Mouse (Mus musculus) brain, embryonic 14.5 days (tissue): ENCODE data around the gene Nrxn1. TPM values are rescaled to one million over a fixed set of nuclear protein-coding genes. Genes with fewer than 3 reads are reported as not detected.

ENCODE experiments used
- DNase-seq: peaks from one replicate; pipeline ENCODE4 v3.0.0-alpha.2; 2011; ENCODE audit warnings: low read depth
- CTCF ChIP-seq: fragments of 200-500 bp; IDR thresholded peaks from 2 replicates; pipeline ENCODE4 v1.5.1; 2012; ENCODE audit warnings: inconsistent platforms, mild to moderate bottlenecking, moderate library complexity, borderline replicate concordance; ENCODE audit not compliant: insufficient read depth, insufficient read length; ENCODE audit errors: extremely low read depth
- POLR2A ChIP-seq: fragments of 200-500 bp; IDR thresholded peaks from 2 replicates; pipeline ENCODE4 v1.6.1; 2012; ENCODE audit warnings: mild to moderate bottlenecking, inconsistent platforms, borderline replicate concordance; ENCODE audit not compliant: poor library complexity, insufficient read depth, insufficient read length, severe bottlenecking; ENCODE audit errors: extremely low read depth
- polyA plus RNA-seq: library from polyadenylated mRNA; depleted of rRNA; stranded (reverse); fragments of >200 nt; gene quantifications from 2 replicates; pipeline ENCODE4 v1.2.3, GENCODE M21; 2012; rRNA removed

The Nrxn1 gene
- polyA plus RNA-seq, result 68.4 and 123 TPM in 2 replicates

DNA sequence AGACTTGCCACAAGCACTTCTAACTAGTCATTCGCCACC is at the start of gene Nrxn1:
TSS of gene Nrxn1 (minus strand) at position 30 of the 39 bp plus-strand sequence.
- DNase-seq, result no peak
- TF ChIP-seq CTCF (no peak), POLR2A (no peak)

DNA sequence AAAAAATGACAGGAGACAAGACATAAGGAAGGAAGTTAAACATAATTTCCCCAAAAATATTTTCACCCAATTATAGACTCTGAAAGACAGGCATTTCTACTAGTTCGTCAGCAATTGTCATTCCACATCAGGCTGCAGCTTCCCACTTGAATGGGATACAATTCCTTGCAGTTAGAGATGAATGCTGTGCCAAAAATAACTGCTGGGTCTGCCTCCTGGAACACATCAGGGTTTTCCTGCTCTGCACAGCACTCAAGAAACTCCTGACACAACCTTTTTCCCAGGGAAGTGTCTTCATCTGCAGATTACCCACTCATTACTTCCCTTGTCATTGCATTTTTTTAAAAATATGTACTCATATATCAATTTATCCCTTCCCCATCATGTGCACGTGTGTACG is 44.0 kb upstream of the Nrxn1 start:
- DNase-seq, result peak; percentile 17
- TF ChIP-seq CTCF (no peak), POLR2A (no peak)

DNA sequence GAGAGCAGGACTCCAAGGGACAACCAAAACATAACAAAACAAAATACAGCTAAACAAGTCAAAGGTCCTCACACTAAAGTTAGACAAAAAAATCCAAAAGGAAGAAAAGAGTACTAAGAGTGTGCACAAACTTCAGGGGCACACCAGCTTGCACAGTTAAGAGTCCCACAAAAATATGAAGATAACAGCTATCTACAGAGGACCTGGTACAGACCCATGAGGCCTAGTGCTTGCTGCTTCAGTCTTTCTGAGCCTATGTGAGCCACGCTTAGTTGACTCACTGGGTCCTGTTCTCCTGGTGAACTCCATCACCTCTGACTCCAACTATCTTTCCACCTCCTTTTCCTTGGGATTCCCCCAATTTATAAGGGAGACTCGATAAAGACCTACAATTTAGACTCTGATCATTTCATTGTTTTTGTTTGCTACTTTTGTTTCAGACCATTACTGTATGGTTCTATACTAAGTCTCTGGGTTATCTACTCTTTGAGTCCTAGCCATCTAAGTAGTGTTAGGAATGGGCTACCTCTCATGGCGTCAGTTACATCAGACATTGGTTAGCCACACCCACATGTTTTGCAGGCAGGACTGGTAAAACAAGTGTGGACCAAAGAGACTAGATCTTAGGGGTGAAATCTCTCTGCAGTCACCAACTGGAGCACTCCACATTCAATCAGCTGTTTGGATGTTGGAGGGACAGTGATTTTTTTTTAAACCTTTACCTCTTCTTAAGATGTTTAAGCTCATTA is 20.2 kb upstream of the Nrxn1 start:
- no peak for DNase-seq

DNA sequence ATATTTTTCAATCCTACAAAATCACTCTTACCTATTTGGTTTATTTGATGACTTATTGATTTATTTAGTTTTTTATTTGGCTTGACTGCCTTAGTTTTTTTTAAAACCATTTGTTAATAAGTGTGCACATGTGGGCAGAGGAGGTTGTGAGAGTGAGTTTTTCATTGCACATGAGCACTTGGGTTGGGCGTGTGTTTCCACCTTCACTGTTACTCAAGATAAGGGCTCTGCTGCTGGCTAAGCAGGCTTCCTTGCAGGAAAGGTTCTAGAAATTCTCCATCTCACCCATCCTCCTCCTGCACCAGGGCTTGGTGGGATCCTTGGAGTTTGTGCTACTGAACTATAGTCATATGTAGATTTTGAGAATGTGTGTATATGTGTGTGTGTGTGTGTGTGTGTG is 19.2 kb upstream of the Nrxn1 start:
- no peak for DNase-seq
- TF ChIP-seq CTCF (no peak), POLR2A (no peak)

More for the DNA sequence above, 20.2 kb upstream of the Nrxn1 start:
- no peak for TF ChIP-seq CTCF
- no peak for TF ChIP-seq POLR2A

DNA sequence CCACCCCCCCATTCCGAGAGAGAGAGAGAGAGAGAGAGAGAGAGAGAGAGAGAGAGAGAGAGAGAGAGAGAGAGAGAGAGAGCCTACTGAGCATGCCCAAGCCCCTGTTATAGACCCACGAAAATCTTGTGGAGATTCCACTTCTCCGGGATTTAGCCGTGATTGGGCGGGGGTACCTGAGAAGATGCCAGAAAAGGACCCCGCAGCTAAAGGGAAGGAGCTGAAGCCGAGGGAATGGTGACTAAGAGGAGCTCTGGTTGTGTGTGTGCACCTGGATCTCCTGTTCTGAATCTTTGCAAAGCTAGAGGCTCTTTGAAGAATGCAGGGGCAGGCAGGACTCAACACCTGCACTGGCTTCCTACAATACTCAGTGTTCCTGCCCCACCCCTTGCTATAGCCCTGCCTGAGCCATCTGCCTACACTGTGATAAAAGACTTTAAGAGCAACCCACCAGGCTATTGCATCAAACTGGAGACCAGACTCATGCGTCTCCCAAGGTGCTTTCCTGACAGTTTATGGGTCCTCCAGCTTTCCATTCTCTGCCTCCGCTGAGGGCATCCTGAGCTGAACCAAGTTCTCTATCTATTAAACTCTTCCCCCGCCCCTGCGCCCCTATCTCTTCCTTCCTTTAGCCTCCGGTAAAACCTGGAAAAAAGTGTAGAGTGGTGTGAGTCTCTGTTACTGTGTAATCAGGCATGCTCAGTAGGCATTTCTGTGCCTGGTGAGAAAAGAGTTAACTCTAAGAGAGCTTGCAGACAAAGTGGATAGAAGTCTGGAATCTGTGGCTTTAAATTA is 407 bp upstream of the Nrxn1 start:
- DNase-seq, result peak; percentile 86
- TF ChIP-seq CTCF (no peak), POLR2A (no peak)

DNA sequence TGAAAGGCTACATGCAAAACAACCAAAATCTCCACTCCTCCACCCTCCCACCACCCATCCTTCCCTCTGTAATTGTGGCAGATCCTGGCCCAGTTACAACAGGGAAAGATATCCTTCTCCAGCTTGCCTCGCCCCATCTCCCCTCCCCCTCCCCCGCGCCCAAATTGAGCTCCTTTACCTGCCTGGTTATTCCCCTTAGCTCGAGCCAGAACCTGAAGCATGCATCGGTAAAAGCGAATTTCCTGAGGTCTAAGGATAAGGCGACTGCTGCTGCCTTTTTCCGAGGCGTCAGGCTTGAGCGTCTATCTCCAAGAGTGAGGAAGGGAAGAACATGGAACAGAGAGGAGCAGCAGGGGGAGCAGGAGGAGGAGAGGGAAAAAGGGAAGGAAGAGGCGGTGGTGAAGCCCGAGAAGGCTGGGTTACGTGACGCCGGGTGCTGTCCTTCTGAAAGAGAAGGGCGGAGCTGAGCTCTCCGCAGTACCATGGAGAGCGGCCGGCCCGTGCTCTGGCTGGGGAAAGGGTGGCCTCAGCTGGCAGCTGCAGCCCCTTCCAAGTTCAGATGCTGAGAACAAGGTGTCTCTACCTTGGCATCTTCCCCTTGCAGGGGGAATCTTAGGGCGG is 340 bp downstream of the Nrxn1 start:
- no peak; the same call in 1 of the 2 replicates for TF ChIP-seq CTCF
- TF ChIP-seq POLR2A, result no peak; the same call in 1 of the 2 replicates
- DNase-seq, result peak; percentile 94

DNA sequence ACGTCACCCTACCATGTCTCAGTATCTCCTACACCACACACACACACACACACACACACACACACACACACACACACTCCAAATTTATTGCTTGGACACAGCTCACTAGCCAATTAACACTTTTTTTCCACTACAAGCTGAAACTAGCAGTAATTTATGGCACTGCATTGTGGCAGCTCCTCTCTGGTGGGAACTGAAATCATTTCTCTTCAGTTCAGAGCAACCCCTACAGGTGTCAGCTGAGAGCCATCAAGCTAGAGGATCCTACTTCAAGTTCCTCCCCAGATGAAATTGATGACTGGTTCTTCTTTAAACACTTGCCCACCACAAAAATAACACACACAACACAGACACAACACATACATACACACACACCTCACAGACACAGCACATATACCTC is 2.2 kb downstream of the Nrxn1 start:
- TF ChIP-seq CTCF (no peak), POLR2A (no peak)
- DNase-seq, result peak; percentile 72

DNA sequence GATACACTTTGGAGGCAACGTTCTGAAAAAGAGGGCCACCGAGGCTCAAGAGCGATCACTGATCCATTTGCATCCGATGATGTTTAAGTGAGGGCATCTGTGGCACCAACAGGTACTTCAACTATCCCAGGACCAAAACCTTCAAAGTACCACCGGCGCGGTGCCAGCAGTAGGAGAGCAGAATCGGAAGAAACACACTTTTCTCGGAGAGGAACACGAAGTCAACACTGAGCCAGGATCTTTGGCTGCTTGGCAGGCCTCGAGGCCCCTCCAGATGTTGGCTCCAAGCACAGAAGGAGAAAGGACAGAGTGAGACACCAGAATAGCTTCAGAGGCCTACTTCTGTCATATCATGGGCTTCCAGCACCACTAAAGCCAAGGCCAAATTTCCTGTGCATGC is 3.9 kb downstream of the Nrxn1 start:
- no peak for DNase-seq
- TF ChIP-seq CTCF (no peak), POLR2A (no peak)

DNA sequence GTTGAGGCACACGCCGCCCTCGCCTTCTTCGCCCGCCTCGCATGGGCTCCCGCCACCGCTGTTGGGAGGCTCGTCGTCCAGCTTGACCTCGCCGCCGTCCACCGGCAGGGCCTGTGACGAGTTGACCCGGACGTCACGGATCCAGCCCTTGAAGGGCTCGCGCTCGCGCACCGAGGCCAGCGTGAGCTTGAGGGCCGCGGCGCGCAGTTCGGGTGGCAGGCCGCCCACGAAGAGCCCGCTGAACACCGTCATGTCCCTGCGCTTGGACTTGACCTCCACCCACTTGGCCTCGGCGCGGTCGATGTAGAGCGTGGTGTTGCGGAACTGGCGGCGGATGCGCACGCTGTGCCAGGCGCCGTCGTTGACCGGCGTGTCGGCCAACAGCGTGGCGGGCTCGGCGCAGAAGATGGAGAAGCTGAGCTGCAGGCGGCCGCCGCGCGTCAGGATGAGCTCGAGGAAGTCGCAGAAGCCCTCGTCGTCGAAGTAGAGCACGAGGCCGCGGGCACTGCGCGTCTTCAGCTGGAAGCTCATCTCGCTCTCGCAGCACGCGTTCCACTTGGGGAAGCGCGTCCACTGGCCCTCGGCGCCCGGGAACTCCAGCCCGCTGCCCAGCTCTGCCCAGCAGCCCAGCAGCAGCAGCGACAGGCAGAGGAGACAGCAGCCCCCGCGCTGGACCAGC is 4.7 kb downstream of the Nrxn1 start:
- DNase-seq, result no peak
- TF ChIP-seq CTCF, result no peak
- TF ChIP-seq POLR2A, result no peak

DNA sequence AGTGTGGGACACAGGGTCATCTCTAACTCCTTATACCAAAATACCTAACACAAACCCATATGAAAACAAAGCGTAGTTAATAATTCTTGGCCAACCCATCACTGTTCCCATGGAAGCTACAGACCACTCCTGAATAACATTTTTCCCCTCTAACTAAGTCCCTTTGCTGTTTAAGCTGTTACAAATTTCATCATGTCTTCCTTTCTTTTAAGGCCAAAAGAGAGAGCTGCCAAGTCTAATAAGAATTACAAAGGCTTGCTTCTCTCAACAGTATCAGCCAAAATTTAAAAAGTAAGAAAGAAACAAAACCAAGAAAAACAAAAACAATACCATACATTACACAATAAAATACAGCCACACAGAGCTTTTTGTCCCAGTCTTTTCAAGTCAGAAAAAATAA is 6.5 kb downstream of the Nrxn1 start:
- no peak for TF ChIP-seq POLR2A
- no peak for TF ChIP-seq CTCF
- peak; percentile 51 for DNase-seq

DNA sequence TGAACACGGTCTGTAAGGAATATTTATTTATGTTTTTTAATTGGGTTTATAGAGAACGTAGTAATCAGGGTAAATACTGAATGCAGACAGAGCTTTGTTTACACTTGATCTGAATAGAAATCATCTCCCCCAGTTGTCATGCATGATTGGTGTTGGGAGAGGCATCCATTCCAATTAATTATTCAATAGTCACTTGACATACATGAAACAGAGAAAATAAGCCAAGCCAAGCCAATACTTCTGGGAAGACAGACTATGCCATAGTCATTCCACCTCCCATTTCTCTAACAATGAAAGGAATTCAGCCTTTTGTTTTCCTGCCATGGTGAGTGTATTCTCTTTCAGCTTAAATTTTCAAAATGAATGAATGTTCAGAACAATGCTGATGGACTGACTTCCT is 7.5 kb downstream of the Nrxn1 start:
- TF ChIP-seq CTCF (no peak), POLR2A (no peak)
- DNase-seq, result peak; percentile 59
